Mouse (Mus musculus) heart, adult 2 months (tissue): ENCODE data around the gene Gpr88.

Experiments used
- CTCF ChIP-seq: fragments of 200-600 bp; IDR thresholded peaks from 2 replicates; pipeline ENCODE4 v1.8.1; 2022; ENCODE audit warnings: antibody characterized with exemption, mild to moderate bottlenecking, moderate library complexity
- EP300 ChIP-seq: fragments of 200-500 bp; IDR thresholded peaks from 2 replicates; pipeline ENCODE4 v1.6.1; 2011; ENCODE audit warnings: low read depth, low read length, control low read depth; ENCODE audit not compliant: insufficient read depth
- POLR2A ChIP-seq: fragments of 200-500 bp; IDR thresholded peaks from 2 replicates; pipeline ENCODE4 v1.6.1; 2011; ENCODE audit warnings: mild to moderate bottlenecking, low read depth, low read length, control low read depth; ENCODE audit not compliant: insufficient read depth

GRCm38 (mm10) chr3:116206306-116206834 lies 46.9 kb downstream of the Gpr88 start:
- TF ChIP-seq EP300 = no peak
- no peak for TF ChIP-seq CTCF
- TF ChIP-seq POLR2A = no peak
